26 mouse cellular contexts compared by ENCODE assay signal in genomic region chr10:25535891-25536331, GRCm38 (mm10). TPM values are rescaled to one million over a fixed set of nuclear protein-coding genes. Genes with fewer than 3 reads are reported as not detected.
DNase-seq lines count a peak whose midpoint lies in the region; ATAC-seq and TF ChIP-seq lines count a peak whose summit lies in the region.
"Had no signal": no experiment of that assay in that cellular context is flagged by ENCODE, and none has a peak within 500 bp of the region (broad histone marks: within the 10 kb centered on the region; RNA-seq: fewer than 3 reads in every experiment).

Gene Smlr1 (minus strand): TSS chr10:25536267.

- 0 out of 2 replicates have a peak, but pooled peaks have one; percentile 53 for ATAC-seq in kidney, embryonic 15.5 days (replicated peaks; ENCODE audit: low FRiP score)
- ATAC-seq in liver, embryonic 14.5 days (ENCODE audit: insufficient read depth) = peak; percentile 42; the same call in 1 of the 2 replicates
- ATAC-seq in megakaryocyte-erythroid progenitor cell, adult 5-6 weeks (replicated peaks; ENCODE audit: low FRiP score, low TSS enrichment, poor library complexity, severe bottlenecking) = no peak
- ATAC-seq in stomach, postnatal 0 days (ENCODE audit: low FRiP score, low TSS enrichment) = no peak
- ATAC-seq: forebrain, embryonic 14.5 days had no signal

- no peak for TF ChIP-seq CTCF in liver, adult 2 months (IDR thresholded peaks at IDR 0.05; ENCODE audit: low read depth, low read length)
- TF ChIP-seq CTCF in liver, embryonic 14.5 days (IDR thresholded peaks at IDR 0.05; ENCODE audit: low read depth) = no peak
- no peak for TF ChIP-seq CTCF in stomach, postnatal 0 days (IDR thresholded peaks at IDR 0.05; ENCODE audit: low read depth)

- peak within 1 kb of the TSS; percentile 84 for H3K9ac ChIP-seq in liver, adult 2 months (ENCODE audit: low read depth, low read length)
- H3K9ac ChIP-seq in kidney, embryonic 15.5 days = no peak within 1 kb of the TSS
- no peak within 1 kb of the TSS for H3K9ac ChIP-seq in liver, embryonic 14.5 days (replicated peaks)
- H3K9ac ChIP-seq in stomach, postnatal 0 days (ENCODE audit: low read length) = no peak within 1 kb of the TSS
- H3K9ac ChIP-seq: limb, embryonic 15.5 days had no signal

- WGBS in liver, adult 2 months = 25% methylated on average over 10 of the region's 10 CpGs
- 88% methylated on average over 10 of the region's 10 CpGs for WGBS in kidney, embryonic 15.5 days
- 63% methylated on average over 10 of the region's 10 CpGs for WGBS in liver, embryonic 14.5 days (ENCODE audit: insufficient replicate concordance)
- WGBS in stomach, postnatal 0 days = 92% methylated on average over 10 of the region's 10 CpGs
- WGBS in midbrain, embryonic 10.5 days = 90% methylated on average over 10 of the region's 10 CpGs

- no peaks in the 10 kb centered on the region for H3K9me3 ChIP-seq in kidney, embryonic 15.5 days (replicated peaks)
- H3K9me3 ChIP-seq in liver, embryonic 14.5 days (ENCODE audit: control insufficient read depth, low read length) = no peaks in the 10 kb centered on the region
- no peaks in the 10 kb centered on the region for H3K9me3 ChIP-seq in stomach, postnatal 0 days (ENCODE audit: control insufficient read depth, low read length)
- no peaks in the 10 kb centered on the region for H3K9me3 ChIP-seq in midbrain, embryonic 10.5 days (replicated peaks)
- H3K9me3 ChIP-seq: hindbrain, embryonic 10.5 days; limb, embryonic 15.5 days had no signal

- DNase-seq in liver, adult 2 months (ENCODE audit: extremely low read depth, low read depth, low spot score) = peak; percentile 99
- DNase-seq in liver = no peak
- DNase-seq in liver, embryonic 14.5 days (ENCODE audit: low read depth in 3 of 3, low spot score in 3 of 3) = peak in 1 of 3 experiments; percentile 20
- no peak for DNase-seq in stomach, postnatal 0 days (ENCODE audit: low spot score)
- DNase-seq in midbrain, embryonic 10.5 days (ENCODE audit: low spot score) = no peak
- DNase-seq: adrenal gland, adult 2 months; cerebellum, adult 2 months; gastrocnemius, postnatal 14 days; lung, postnatal 10 days; midbrain, embryonic 14.5 days; spleen, adult 18-20 months had no signal

- H3K4me1 ChIP-seq in liver, adult 2 months (ENCODE audit: control insufficient read depth, insufficient read depth, low read length) = peaks cover 35% of the 10 kb centered on the region
- 0 out of 2 replicates have a peak, but pooled peaks cover 3% of the 10 kb centered on the region for H3K4me1 ChIP-seq in kidney, embryonic 15.5 days
- H3K4me1 ChIP-seq in liver, embryonic 14.5 days (replicated peaks; ENCODE audit: control insufficient read depth in 2 of 2, insufficient read depth in 2 of 2, low read length in 1 of 2) = peaks cover 0 to 3% of the 10 kb centered on the region in 2 experiments; a peak in 1 of 4 replicates
- no peaks in the 10 kb centered on the region for H3K4me1 ChIP-seq in stomach, postnatal 0 days (replicated peaks; ENCODE audit: control insufficient read depth, insufficient read depth)
- H3K4me1 ChIP-seq in midbrain, embryonic 10.5 days = no peaks in the 10 kb centered on the region
- H3K4me1 ChIP-seq: hindbrain, embryonic 10.5 days; limb, embryonic 15.5 days had no signal

- H3K79me2 ChIP-seq in liver, adult 2 months (ENCODE audit: control insufficient read depth, insufficient read depth, low read length) = peaks cover 29% of the 10 kb centered on the region; the same call in 1 of the 2 replicates

- TF ChIP-seq POLR2A in liver, adult 2 months (IDR thresholded peaks at IDR 0.05; ENCODE audit: extremely low read depth, insufficient read depth, low read length) = peak; percentile 90

- H3K27me3 ChIP-seq in liver, adult 2 months (ENCODE audit: control insufficient read depth, insufficient read depth, low read length) = no peaks in the 10 kb centered on the region
- H3K27me3 ChIP-seq in kidney, embryonic 15.5 days = no peaks in the 10 kb centered on the region
- H3K27me3 ChIP-seq in liver, embryonic 14.5 days (ENCODE audit: control insufficient read depth, insufficient read depth, low read length) = no peaks in the 10 kb centered on the region
- H3K27me3 ChIP-seq in stomach, postnatal 0 days (ENCODE audit: control insufficient read depth, insufficient read depth, low read length) = no peaks in the 10 kb centered on the region
- no peaks in the 10 kb centered on the region for H3K27me3 ChIP-seq in midbrain, embryonic 10.5 days (ENCODE audit: low read depth, poor library complexity, severe bottlenecking)
- H3K27me3 ChIP-seq: limb, embryonic 15.5 days had no signal

- peak within 1 kb of the TSS; percentile 61 for H3K4me3 ChIP-seq in liver, adult 2 months (ENCODE audit: insufficient read depth, low read depth, low read length)
- H3K4me3 ChIP-seq in kidney, embryonic 15.5 days (replicated peaks) = no peak within 1 kb of the TSS
- H3K4me3 ChIP-seq in liver, embryonic 14.5 days (ENCODE audit: insufficient read depth in 1 of 2, low read depth in 2 of 2, low read length in 2 of 2) = peak within 1 kb of the TSS; percentile 16 to 28
- H3K4me3 ChIP-seq in stomach, postnatal 0 days (ENCODE audit: low read depth, low read length) = no peak within 1 kb of the TSS
- no peak within 1 kb of the TSS for H3K4me3 ChIP-seq in midbrain, embryonic 10.5 days
- H3K4me3 ChIP-seq: heart, adult 2 months; hindbrain, embryonic 10.5 days; limb, embryonic 15.5 days had no signal

- peak within 1 kb of the TSS; percentile 99 for H3K27ac ChIP-seq in liver, adult 2 months (replicated peaks; ENCODE audit: insufficient read depth, low read depth, low read length)
- H3K27ac ChIP-seq in kidney, embryonic 15.5 days = no peak within 1 kb of the TSS
- no peak within 1 kb of the TSS for H3K27ac ChIP-seq in liver, embryonic 14.5 days
- H3K27ac ChIP-seq in stomach, postnatal 0 days (replicated peaks) = no peak within 1 kb of the TSS
- H3K27ac ChIP-seq in midbrain, embryonic 10.5 days (replicated peaks) = no peak within 1 kb of the TSS
- H3K27ac ChIP-seq: heart, adult 2 months; hindbrain, embryonic 10.5 days; limb, embryonic 15.5 days had no signal

- no peak within 1 kb of the TSS for H3K4me2 ChIP-seq in kidney, embryonic 15.5 days
- peak within 1 kb of the TSS; percentile 23 for H3K4me2 ChIP-seq in liver, embryonic 14.5 days (ENCODE audit: low read depth)
- H3K4me2 ChIP-seq in stomach, postnatal 0 days (replicated peaks; ENCODE audit: low read depth) = no peak within 1 kb of the TSS
- H3K4me2 ChIP-seq: limb, embryonic 15.5 days had no signal

- peaks cover 5% of the 10 kb centered on the region; the same call in 1 of the 2 replicates for H3K36me3 ChIP-seq in liver, adult 2 months (ENCODE audit: control insufficient read depth, insufficient read depth, low read length)
- H3K36me3 ChIP-seq in kidney, embryonic 15.5 days = no peaks in the 10 kb centered on the region
- H3K36me3 ChIP-seq in liver, embryonic 14.5 days (replicated peaks; ENCODE audit: control insufficient read depth, insufficient read depth, low read depth) = no peaks in the 10 kb centered on the region
- no peaks in the 10 kb centered on the region for H3K36me3 ChIP-seq in stomach, postnatal 0 days (ENCODE audit: control insufficient read depth, insufficient read depth, low read length)
- no peaks in the 10 kb centered on the region for H3K36me3 ChIP-seq in midbrain, embryonic 10.5 days
- H3K36me3 ChIP-seq: hindbrain, embryonic 10.5 days; limb, embryonic 15.5 days had no signal

- no peak for TF ChIP-seq EP300 in liver, embryonic 14.5 days (IDR thresholded peaks at IDR 0.05; ENCODE audit: low read depth)
- no peak for TF ChIP-seq EP300 in stomach, postnatal 0 days (optimal IDR thresholded peaks at IDR 0.05)

RNA-seq across cellular contexts. Expression of gene Smlr1, which starts in this region (rescaled TPM):
- total RNA-seq in liver, adult 2 months (2014; rRNA removed) = 79.3 and 89.4 TPM in 2 replicates
- polyA plus RNA-seq in liver, adult 2 months (2012; rRNA removed) = 64.7 and 68.6 TPM in 2 replicates
- polyA plus RNA-seq in kidney, embryonic 15.5 days (2015; fragmentation: Nextera tagmentation; extraction: Ambion mirVana) = 0.22 and 0.93 TPM in 2 replicates
- polyA plus RNA-seq in liver, embryonic 14.5 days (2012; rRNA removed) = 16.5 and 18.3 TPM in 2 replicates
- 14.3 and 17.7 TPM in 2 replicates for polyA plus RNA-seq in liver, embryonic 14.5 days (2014; fragmentation: Nextera tagmentation; extraction: Ambion mirVana)
- total RNA-seq in megakaryocyte-erythroid progenitor cell, adult 5-6 weeks (2014; fragmentation: Nextera tagmentation) = not detected in 2 replicates
- not detected in 2 replicates for total RNA-seq in megakaryocyte-erythroid progenitor cell, adult 5-6 weeks (2017)
- 0.18 and 0.24 TPM in 2 replicates for polyA plus RNA-seq in stomach, postnatal 0 days (2015; fragmentation: Nextera tagmentation; extraction: Ambion mirVana)
- not detected in 2 replicates for polyA plus RNA-seq in midbrain, embryonic 10.5 days (2016; fragmentation: Nextera tagmentation; extraction: Ambion mirVana)
- total RNA-seq: adrenal gland, adult 2 months; gastrocnemius, postnatal 14 days; heart, adult 2 months; layer of hippocampus, adult 8-10 months; left cerebral cortex, adult 18-20 months; left cerebral cortex, postnatal 36 days; megakaryocyte progenitor cell, adult 5-6 weeks had no signal
- polyA plus RNA-seq: adrenal gland, adult 2 months; cerebellum, adult 2 months; cortical plate, adult 2 months; embryonic facial prominence, embryonic 11.5 days; forebrain, embryonic 14.5 days; heart, adult 2 months; heart, postnatal 0 days; hindbrain, embryonic 10.5 days; limb, embryonic 15.5 days; midbrain, embryonic 14.5 days; neural tube, embryonic 14.5 days; urinary bladder, adult 2 months had no signal

Comparison
In these comparisons a context has a peak if more than half of its experiments do, and no peak if none do; other contexts are left out.
1. RNA of gene Smlr1 (total RNA-seq): 79.3 to 89.4 TPM in liver, adult 2 months; not detected in megakaryocyte-erythroid progenitor cell, adult 5-6 weeks; every median in the first group is over 10 times any median in the second.
2. Peak in ATAC-seq in kidney, embryonic 15.5 days; RNA of the gene not detected or under 1 TPM.
3. H3K4me3 ChIP-seq: peak in liver, adult 2 months (single experiment) and liver, embryonic 14.5 days (2 of 2); none in kidney, embryonic 15.5 days (single experiment), stomach, postnatal 0 days (single experiment) and midbrain, embryonic 10.5 days (single experiment).